Mouse (Mus musculus): ENCODE results near the gene 9930111J21Rik2.
"Not testable (repeated sequence)": the region's sequence is repeated elsewhere in the genome, so short reads cannot be mapped to it uniquely, and the experiment has no call there.

9930111J21Rik2 gene

GRCm38 (mm10) chr11:49051093-49051891, at the start of gene 9930111J21Rik2:
Gene 9930111J21Rik2, minus strand, starts transcription at chr11:49051242.
- not testable (repeated sequence) for ATAC-seq (ENCODE audit: low TSS enrichment)

GRCm38 (mm10) chr11:49100409-49100808, 49.4 kb upstream of the 9930111J21Rik2 start:
- ATAC-seq (ENCODE audit: low TSS enrichment): no peak

- ATAC-seq (ENCODE audit: low TSS enrichment): no peak
These were observed 44.3 kb upstream of the 9930111J21Rik2 start for GRCm38 (mm10) chr11:49095367-49095766.

- no peak for ATAC-seq (ENCODE audit: low TSS enrichment)
These were observed 43.0 kb upstream of the 9930111J21Rik2 start for GRCm38 (mm10) chr11:49093861-49094660.

- no peak for ATAC-seq (ENCODE audit: low TSS enrichment)
These were observed 41.7 kb upstream of the 9930111J21Rik2 start for GRCm38 (mm10) chr11:49092786-49093185.

- no peak for ATAC-seq (ENCODE audit: low TSS enrichment)
These were observed 41.1 kb upstream of the 9930111J21Rik2 start for GRCm38 (mm10) chr11:49092053-49092586.

- no peak for ATAC-seq (ENCODE audit: low TSS enrichment)
These were observed 40.1 kb upstream of the 9930111J21Rik2 start for GRCm38 (mm10) chr11:49091171-49091570.

- ATAC-seq (ENCODE audit: low TSS enrichment): no peak
These were observed 39.5 kb upstream of the 9930111J21Rik2 start for GRCm38 (mm10) chr11:49090551-49090950.

GRCm38 (mm10) chr11:49089735-49090507, 38.9 kb upstream of the 9930111J21Rik2 start:
- ATAC-seq (ENCODE audit: low TSS enrichment): no peak

GRCm38 (mm10) chr11:49088990-49089652, 38.1 kb upstream of the 9930111J21Rik2 start:
- no peak for ATAC-seq (ENCODE audit: low TSS enrichment)

- ATAC-seq (ENCODE audit: low TSS enrichment): no peak
These were observed 37.0 kb upstream of the 9930111J21Rik2 start for GRCm38 (mm10) chr11:49087830-49088616.

- ATAC-seq (ENCODE audit: low TSS enrichment): no peak
These were observed 35.9 kb upstream of the 9930111J21Rik2 start for GRCm38 (mm10) chr11:49086858-49087361.

GRCm38 (mm10) chr11:49084875-49085274, 33.8 kb upstream of the 9930111J21Rik2 start:
- ATAC-seq (ENCODE audit: low TSS enrichment): no peak

GRCm38 (mm10) chr11:49084385-49084784, 33.3 kb upstream of the 9930111J21Rik2 start:
- ATAC-seq (ENCODE audit: low TSS enrichment): no peak

GRCm38 (mm10) chr11:49083808-49084207, 32.8 kb upstream of the 9930111J21Rik2 start:
- no peak for ATAC-seq (ENCODE audit: low TSS enrichment)

GRCm38 (mm10) chr11:49083146-49083545, 32.1 kb upstream of the 9930111J21Rik2 start:
- ATAC-seq (ENCODE audit: low TSS enrichment): peak; percentile 76

- no peak for ATAC-seq (ENCODE audit: low TSS enrichment)
These were observed 30.8 kb upstream of the 9930111J21Rik2 start for GRCm38 (mm10) chr11:49081886-49082285.

GRCm38 (mm10) chr11:49081356-49081755, 30.3 kb upstream of the 9930111J21Rik2 start:
- no peak for ATAC-seq (ENCODE audit: low TSS enrichment)

- no peak for ATAC-seq (ENCODE audit: low TSS enrichment)
These were observed 29.6 kb upstream of the 9930111J21Rik2 start for GRCm38 (mm10) chr11:49080636-49081035.

GRCm38 (mm10) chr11:49078719-49079118, 27.7 kb upstream of the 9930111J21Rik2 start:
- ATAC-seq (ENCODE audit: low TSS enrichment): no peak
